Mouse (Mus musculus) megakaryocyte, embryonic 14.5 days (primary cell): ENCODE data around the gene Gapdh. TPM values are rescaled to one million over a fixed set of nuclear protein-coding genes. Genes with fewer than 3 reads are reported as not detected.

ENCODE experiments used
- H3K27me3 ChIP-seq: replicated peaks from 2 replicates; pipeline ENCODE3; 2012; ENCODE audit warnings: inconsistent platforms
- H3K36me3 ChIP-seq: replicated peaks from 2 replicates; pipeline ENCODE3; 2012; ENCODE audit warnings: low read length, inconsistent platforms, mixed read lengths
- H3K4me1 ChIP-seq: 2 replicates; pipeline ENCODE4 v1.6.1; 2012; ENCODE audit warnings: inconsistent platforms
- H3K4me3 ChIP-seq: replicated peaks from 2 replicates; pipeline ENCODE3; 2012; ENCODE audit warnings: moderate library complexity, mild to moderate bottlenecking, inconsistent platforms
- H3K9me3 ChIP-seq: 2 replicates; pipeline ENCODE4 v1.6.1; 2012; ENCODE audit warnings: inconsistent platforms
- FLI1 ChIP-seq: IDR thresholded peaks from 2 replicates; pipeline ENCODE4 v1.6.1; 2012; ENCODE audit warnings: low read length, inconsistent platforms, mixed read lengths
- GATA1 ChIP-seq: IDR thresholded peaks from 3 replicates; pipeline ENCODE4 v1.6.1; 2012; ENCODE audit warnings: mixed read lengths, low read length, inconsistent platforms, borderline replicate concordance
- polyA plus RNA-seq: library from polyadenylated mRNA; stranded (reverse); fragments of >175 nt; gene quantifications from 2 replicates; pipeline ENCODE4 v1.2.3, GENCODE M21; 2012; ENCODE audit warnings: low replicate concordance; ENCODE audit not compliant: insufficient read depth

Gene Gapdh
- polyA plus RNA-seq: 5,967 and 19,384 TPM in 2 replicates

- H3K9me3 ChIP-seq: no peaks in the 10 kb centered on the region
- H3K36me3 ChIP-seq: peaks cover 76% of the 10 kb centered on the region
- peaks cover 67% of the 10 kb centered on the region for H3K4me1 ChIP-seq
- no peaks in the 10 kb centered on the region for H3K27me3 ChIP-seq
- TF ChIP-seq GATA1: no peak
- no peak for TF ChIP-seq FLI1
- peak within 1 kb of the TSS; percentile 100 for H3K4me3 ChIP-seq
Measured at GRCm38 (mm10) chr6:125166051-125166751, at the start of gene Gapdh. TSS of gene Gapdh (minus strand) at chr6:125166467.

- peaks cover 37% of the 10 kb centered on the region for H3K4me1 ChIP-seq
- no peaks in the 10 kb centered on the region for H3K27me3 ChIP-seq
- H3K4me3 ChIP-seq: peak within 1 kb of the TSS; percentile 95
- TF ChIP-seq FLI1: no peak
- TF ChIP-seq GATA1: no peak
- H3K9me3 ChIP-seq: no peaks in the 10 kb centered on the region
- H3K36me3 ChIP-seq: peaks cover 29% of the 10 kb centered on the region
Measured at GRCm38 (mm10) chr6:125215148-125215954, 49.1 kb upstream of the Gapdh start, which contains the start of gene Vamp1. TSS of gene Vamp1 (plus strand) at chr6:125215551.

- Histone ChIP-seq H3K4me3 (no peak overlapping the region), H3K36me3 (peaks cover 12% of the 10 kb centered on the region), H3K27me3 (no peaks in the 10 kb centered on the region), H3K9me3 (peaks cover 7% of the 10 kb centered on the region), H3K4me1 (peaks cover 29% of the 10 kb centered on the region)
- no peak for TF ChIP-seq FLI1
- no peak for TF ChIP-seq GATA1
Measured at GRCm38 (mm10) chr6:125213715-125214114, 47.4 kb upstream of the Gapdh start.

GRCm38 (mm10) chr6:125213129-125213528 lies 46.9 kb upstream of the Gapdh start:
- peaks cover 7% of the 10 kb centered on the region for H3K36me3 ChIP-seq
- peaks cover 23% of the 10 kb centered on the region for H3K4me1 ChIP-seq
- H3K4me3 ChIP-seq: no peak overlapping the region
- H3K9me3 ChIP-seq: peaks cover 7% of the 10 kb centered on the region
- TF ChIP-seq FLI1: no peak
- no peak for TF ChIP-seq GATA1
- no peaks in the 10 kb centered on the region for H3K27me3 ChIP-seq

GRCm38 (mm10) chr6:125212621-125213020 lies 46.4 kb upstream of the Gapdh start:
- Histone ChIP-seq H3K4me1 (peaks cover 23% of the 10 kb centered on the region), H3K4me3 (no peak overlapping the region), H3K9me3 (peaks cover 7% of the 10 kb centered on the region), H3K27me3 (no peaks in the 10 kb centered on the region), H3K36me3 (peaks cover 1% of the 10 kb centered on the region)
- TF ChIP-seq FLI1: no peak
- TF ChIP-seq GATA1: no peak

- Histone ChIP-seq H3K9me3 (peaks cover 7% of the 10 kb centered on the region), H3K36me3 (no peaks in the 10 kb centered on the region), H3K4me3 (no peak overlapping the region), H3K27me3 (peaks cover 2% of the 10 kb centered on the region), H3K4me1 (peaks cover 10% of the 10 kb centered on the region)
- TF ChIP-seq GATA1 (no peak), FLI1 (no peak)
Measured at GRCm38 (mm10) chr6:125210436-125210835, 44.2 kb upstream of the Gapdh start.

- no peak for TF ChIP-seq GATA1
- TF ChIP-seq FLI1: no peak
- H3K4me1 ChIP-seq: peaks cover 17% of the 10 kb centered on the region
- H3K27me3 ChIP-seq: no peaks in the 10 kb centered on the region
- H3K4me3 ChIP-seq: no peak overlapping the region
- H3K36me3 ChIP-seq: peaks cover 31% of the 10 kb centered on the region
- H3K9me3 ChIP-seq: no peaks in the 10 kb centered on the region
Measured at GRCm38 (mm10) chr6:125197166-125197565, 30.9 kb upstream of the Gapdh start.

- H3K4me1 ChIP-seq: peaks cover 17% of the 10 kb centered on the region
Measured at GRCm38 (mm10) chr6:125196301-125196700, 30.0 kb upstream of the Gapdh start.

GRCm38 (mm10) chr6:125195541-125196075 lies 29.3 kb upstream of the Gapdh start:
- TF ChIP-seq FLI1 (no peak), GATA1 (no peak)
- Histone ChIP-seq H3K4me3 (no peak overlapping the region), H3K4me1 (peaks cover 20% of the 10 kb centered on the region), H3K36me3 (peaks cover 31% of the 10 kb centered on the region), H3K27me3 (no peaks in the 10 kb centered on the region), H3K9me3 (no peaks in the 10 kb centered on the region)

More at GRCm38 (mm10) chr6:125196301-125196700, 30.0 kb upstream of the Gapdh start:
- TF ChIP-seq FLI1 (no peak), GATA1 (no peak)
- H3K9me3 ChIP-seq: no peaks in the 10 kb centered on the region
- peaks cover 31% of the 10 kb centered on the region for H3K36me3 ChIP-seq
- no peaks in the 10 kb centered on the region for H3K27me3 ChIP-seq
- no peak overlapping the region for H3K4me3 ChIP-seq
